Mouse (Mus musculus) left cerebral cortex, adult 11 months (tissue): ENCODE data around the gene Pacsin1.

Source experiments
- DNase-seq: peaks from one replicate; pipeline ENCODE4 v3.0.0; 2022; ENCODE audit warnings: low spot score

Pacsin1 gene

GRCm38 (mm10) chr17:27725412-27725811 lies 70.1 kb downstream of the Pacsin1 start:
- no peak for DNase-seq

GRCm38 (mm10) chr17:27726527-27726926 lies 71.2 kb downstream of the Pacsin1 start:
- no peak for DNase-seq

DNA sequence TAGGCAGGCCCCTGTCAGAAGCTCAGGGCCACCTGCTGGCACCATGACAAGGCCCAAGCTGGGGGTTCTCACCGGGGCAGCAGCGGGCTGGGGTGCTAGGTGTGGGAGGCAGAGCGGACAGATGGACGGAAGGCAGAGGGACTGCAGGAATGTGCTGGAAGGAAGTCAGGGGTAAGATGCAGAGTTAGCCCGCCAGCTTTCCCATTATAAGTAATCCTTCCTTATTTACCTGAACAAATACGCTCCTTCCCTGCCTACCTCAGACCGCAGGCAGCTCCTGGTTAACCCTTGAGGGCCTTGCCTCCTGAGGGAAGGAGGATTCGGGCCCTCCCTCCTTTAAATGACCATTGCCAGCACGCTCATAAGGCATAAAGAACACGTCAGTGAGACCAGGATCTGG lies 73.5 kb downstream of the Pacsin1 start, which contains the start of gene Spdef:
Gene Spdef, minus strand, starts transcription at position 186 of the 400 bp plus-strand sequence.
- no peak for DNase-seq

DNA sequence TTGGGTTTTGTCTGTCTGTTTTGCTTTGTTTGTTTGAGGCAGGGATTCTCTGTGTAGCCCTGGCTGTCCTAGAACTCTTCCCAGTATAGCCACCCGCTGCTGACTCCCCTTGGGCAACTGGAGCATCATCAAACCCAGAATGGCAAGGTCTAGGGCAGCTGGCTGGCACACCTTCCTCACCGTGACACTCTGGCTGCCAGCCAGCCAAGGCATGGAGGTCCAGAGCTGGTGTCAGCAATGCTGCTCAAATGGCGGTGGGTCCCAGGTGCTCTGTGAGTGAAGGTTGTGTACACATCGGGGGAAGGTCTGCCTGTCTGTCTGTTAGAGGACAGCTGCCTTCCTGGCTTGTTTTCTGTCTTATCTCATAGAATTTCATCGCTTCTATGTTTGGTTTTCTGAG lies 76.8 kb downstream of the Pacsin1 start:
- DNase-seq = no peak

- DNase-seq = no peak
Measured at GRCm38 (mm10) chr17:27732694-27733093, 77.4 kb downstream of the Pacsin1 start.

- no peak for DNase-seq
Measured at GRCm38 (mm10) chr17:27734344-27735073, 79.2 kb downstream of the Pacsin1 start.

DNA sequence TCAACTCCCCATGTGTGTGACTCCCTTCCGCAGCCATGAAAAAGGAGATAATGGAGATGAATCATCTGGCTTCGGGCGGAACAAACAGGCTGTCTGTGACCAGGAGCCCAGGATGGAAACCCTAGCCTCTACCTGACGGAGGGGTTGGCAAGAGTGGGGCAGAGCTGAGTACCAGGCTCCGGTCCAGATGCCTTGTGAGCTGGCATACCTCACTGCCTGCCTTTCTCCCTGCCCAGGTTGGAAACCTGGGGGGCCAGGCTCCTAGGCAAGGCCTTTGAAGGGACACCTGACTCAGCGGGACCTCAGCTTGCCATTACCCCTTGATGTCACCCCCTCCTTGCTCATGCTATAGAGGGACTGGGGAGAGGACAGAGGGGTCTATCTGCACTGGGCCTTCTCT lies 85.7 kb downstream of the Pacsin1 start:
- DNase-seq = no peak

DNA sequence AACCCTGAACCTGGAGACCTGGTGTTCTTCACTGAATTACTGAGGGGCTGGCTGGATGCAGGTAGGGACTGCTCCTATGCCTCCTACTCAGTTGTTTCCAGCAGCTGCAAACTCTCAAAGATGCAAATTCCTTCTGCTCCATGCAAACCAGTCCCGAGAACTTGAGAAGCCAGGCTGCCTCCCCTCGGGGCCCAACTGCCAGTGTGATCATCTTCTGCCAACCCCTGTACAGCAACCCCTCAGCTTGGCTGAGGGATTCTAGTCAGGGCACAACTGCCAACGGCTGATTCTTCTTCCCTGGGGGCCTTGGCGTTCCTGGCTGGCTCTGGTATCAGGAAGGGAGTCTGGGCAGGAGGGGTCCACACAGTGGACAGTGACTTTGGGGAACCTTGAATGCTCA lies 91.1 kb downstream of the Pacsin1 start:
- DNase-seq = no peak

- no peak for DNase-seq
Measured at GRCm38 (mm10) chr17:27748123-27748522, 92.8 kb downstream of the Pacsin1 start.

DNA sequence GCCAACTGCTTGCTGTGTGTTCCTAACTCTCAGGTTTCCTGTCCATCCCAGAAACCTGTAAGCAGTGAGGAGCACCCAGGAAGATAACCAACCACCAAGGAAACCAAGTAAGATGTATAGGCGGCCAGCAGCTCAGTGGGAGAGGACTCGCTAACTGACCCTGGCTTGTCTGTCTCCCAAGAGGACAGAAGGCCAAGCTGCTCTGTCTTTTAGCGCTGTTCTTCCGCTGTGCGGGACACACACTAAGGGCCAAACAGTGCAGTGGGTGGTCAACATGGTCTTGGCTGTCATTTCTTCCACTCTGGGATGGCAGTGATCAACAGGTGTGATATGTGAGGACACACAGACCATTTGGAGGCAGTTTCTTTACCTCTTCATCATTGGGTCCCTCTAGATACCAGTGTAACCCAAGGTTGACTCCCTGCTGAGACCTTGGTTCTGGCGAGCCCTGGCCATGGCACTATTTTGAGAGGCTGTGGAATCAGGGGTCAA lies 95.2 kb downstream of the Pacsin1 start:
- DNase-seq = no peak

- no peak for DNase-seq
Measured at GRCm38 (mm10) chr17:27751314-27752202, 96.2 kb downstream of the Pacsin1 start.

- no peak for DNase-seq
Measured at GRCm38 (mm10) chr17:27760169-27760568, 104.9 kb downstream of the Pacsin1 start.
